Mouse (Mus musculus) lung, postnatal 36 days (tissue): Measurements from ENCODE around the gene Slc35f3.

Source experiments
- DNase-seq: peaks from one replicate; pipeline ENCODE4 v3.0.0; 2022; ENCODE audit warnings: mixed read lengths

Gene Slc35f3

GRCm38 (mm10) chr8:126298296-126299093 lies at the start of gene Slc35f3:
Slc35f3 (plus strand) TSS chr8:126298558.
- peak; percentile 16 for DNase-seq

GRCm38 (mm10) chr8:126250486-126250885 lies 47.9 kb upstream of the Slc35f3 start:
- no peak for DNase-seq

GRCm38 (mm10) chr8:126256585-126257391 lies 41.6 kb upstream of the Slc35f3 start:
- DNase-seq, result no peak

- no peak for DNase-seq
Observed at GRCm38 (mm10) chr8:126257392-126257681, 41.0 kb upstream of the Slc35f3 start.

GRCm38 (mm10) chr8:126258175-126258781 lies 40.1 kb upstream of the Slc35f3 start:
- peak; percentile 71 for DNase-seq

- DNase-seq, result no peak
Observed at GRCm38 (mm10) chr8:126265186-126265585, 33.2 kb upstream of the Slc35f3 start.

GRCm38 (mm10) chr8:126267118-126267517 lies 31.2 kb upstream of the Slc35f3 start:
- DNase-seq, result peak; percentile 21

- no peak for DNase-seq
Observed at GRCm38 (mm10) chr8:126269733-126270132, 28.6 kb upstream of the Slc35f3 start.

- DNase-seq, result no peak
Observed at GRCm38 (mm10) chr8:126272445-126272844, 25.9 kb upstream of the Slc35f3 start.

GRCm38 (mm10) chr8:126273066-126273465 lies 25.3 kb upstream of the Slc35f3 start:
- DNase-seq, result no peak

GRCm38 (mm10) chr8:126274866-126275360 lies 23.4 kb upstream of the Slc35f3 start:
- no peak for DNase-seq

- DNase-seq, result no peak
Observed at GRCm38 (mm10) chr8:126275886-126276285, 22.5 kb upstream of the Slc35f3 start.

GRCm38 (mm10) chr8:126291951-126292350 lies 6.4 kb upstream of the Slc35f3 start:
- DNase-seq, result no peak

- peak; percentile 61 for DNase-seq
Observed at GRCm38 (mm10) chr8:126297284-126297845, 993 bp upstream of the Slc35f3 start.

GRCm38 (mm10) chr8:126299333-126299732 lies 975 bp downstream of the Slc35f3 start:
- DNase-seq, result no peak

- no peak for DNase-seq
Observed at GRCm38 (mm10) chr8:126300350-126300749, 2.0 kb downstream of the Slc35f3 start.

- no peak for DNase-seq
Observed at GRCm38 (mm10) chr8:126301580-126301979, 3.2 kb downstream of the Slc35f3 start.

GRCm38 (mm10) chr8:126307164-126307563 lies 8.8 kb downstream of the Slc35f3 start:
- no peak for DNase-seq

GRCm38 (mm10) chr8:126309015-126309414 lies 10.7 kb downstream of the Slc35f3 start:
- DNase-seq, result peak; percentile 43

GRCm38 (mm10) chr8:126324931-126325330 lies 26.6 kb downstream of the Slc35f3 start:
- DNase-seq, result no peak

GRCm38 (mm10) chr8:126326136-126326535 lies 27.8 kb downstream of the Slc35f3 start:
- DNase-seq, result no peak

- DNase-seq, result no peak
Observed at GRCm38 (mm10) chr8:126326731-126327130, 28.4 kb downstream of the Slc35f3 start.

- no peak for DNase-seq
Observed at GRCm38 (mm10) chr8:126327786-126328185, 29.4 kb downstream of the Slc35f3 start.
